Mouse (Mus musculus) forebrain, embryonic 16.5 days (tissue): ENCODE measurements at regions not wholly inside any gene's neighbourhood (a gene's known extent, or its start where the extent isn't known, plus 50 kb on each side); places are given as distances from the start of the nearest gene placed in this dataset.

ENCODE experiments used
- ATAC-seq: fragments of 200-750 bp; cut with Nextera tagmentation; 2 replicates; pipeline ENCODE4 v1.8.0; 2017; ENCODE audit warnings: mild to moderate bottlenecking, moderate library complexity
- H3K27ac ChIP-seq: fragments of 300-500 bp; sonication (generic); 2 replicates; pipeline ENCODE4 v1.5.1; 2014; ENCODE audit warnings: low read length, control low read depth
- H3K27me3 ChIP-seq: fragments of 300-500 bp; sonication (generic); replicated peaks from 2 replicates; pipeline ENCODE4 v1.6.1; 2014; ENCODE audit warnings: low read length; ENCODE audit not compliant: control insufficient read depth, insufficient read depth
- H3K36me3 ChIP-seq: fragments of 300-500 bp; sonication (generic); 2 replicates; pipeline ENCODE4 v1.6.1; 2014; ENCODE audit not compliant: control insufficient read depth, insufficient read depth
- H3K4me1 ChIP-seq: fragments of 300-500 bp; sonication (generic); replicated peaks from 2 replicates; pipeline ENCODE4 v1.6.1; 2014; ENCODE audit warnings: low read length; ENCODE audit not compliant: control insufficient read depth, insufficient read depth
- H3K4me2 ChIP-seq: fragments of 300-500 bp; sonication (generic); 2 replicates; pipeline ENCODE4 v1.6.1; 2014; ENCODE audit warnings: mild to moderate bottlenecking, low read length, control low read depth
- H3K4me3 ChIP-seq: fragments of 300-500 bp; sonication (generic); replicated peaks from 2 replicates; pipeline ENCODE4 v1.5.1; 2014; ENCODE audit warnings: mild to moderate bottlenecking, low read length, control low read depth
- H3K9ac ChIP-seq: fragments of 300-500 bp; sonication (generic); replicated peaks from 2 replicates; pipeline ENCODE4 v1.6.1; 2014; ENCODE audit warnings: low read depth, low read length, control low read depth
- H3K9me3 ChIP-seq: fragments of 300-500 bp; sonication (generic); 2 replicates; pipeline ENCODE4 v1.6.1; 2016; ENCODE audit warnings: low read length; ENCODE audit not compliant: control insufficient read depth
- WGBS: fragments of 180-500 bp; shearing (Covaris S2); extraction: QIAGEN DNeasy Blood & Tissue Kit; methylation state at CpG from one replicate; pipeline ENCODE4 v1.1.7; 2014; 5-methylcytosine and 5-hydroxymethylcytosine counted together

GRCm38 (mm10) chr4:101356954-101357891 is 61.9 kb upstream of the Ak4 start:
- Histone ChIP-seq H3K4me2 (peak overlapping the region; percentile 64), H3K9ac (peak overlapping the region; percentile 75), H3K27me3 (no peaks in the 10 kb centered on the region), H3K9me3 (no peaks in the 10 kb centered on the region), H3K27ac (peak overlapping the region; percentile 98), H3K4me1 (peaks cover 33% of the 10 kb centered on the region), H3K36me3 (no peaks in the 10 kb centered on the region), H3K4me3 (peak overlapping the region; percentile 95)
- peak; percentile 9 for ATAC-seq
- WGBS, result 9% methylated on average over 31 of the region's 31 CpGs

GRCm38 (mm10) chr4:101356093-101356953 is 62.8 kb upstream of the Ak4 start:
- Histone ChIP-seq H3K9me3 (no peaks in the 10 kb centered on the region), H3K27ac (peak overlapping the region; percentile 98), H3K4me1 (peaks cover 33% of the 10 kb centered on the region), H3K4me3 (peak overlapping the region; percentile 95), H3K27me3 (no peaks in the 10 kb centered on the region), H3K36me3 (no peaks in the 10 kb centered on the region), H3K4me2 (peak overlapping the region; percentile 64), H3K9ac (peak overlapping the region; percentile 93)
- WGBS, result under 1% methylated on average over 102 of the region's 107 CpGs
- ATAC-seq, result peak; percentile 87

- peak overlapping the region; percentile 93 for H3K9ac ChIP-seq
- H3K27me3 ChIP-seq, result no peaks in the 10 kb centered on the region
- peak overlapping the region; percentile 95 for H3K4me3 ChIP-seq
- H3K4me1 ChIP-seq, result peaks cover 33% of the 10 kb centered on the region
- peak overlapping the region; percentile 64 for H3K4me2 ChIP-seq
- H3K36me3 ChIP-seq, result no peaks in the 10 kb centered on the region
- under 1% methylated on average over 31 of the region's 31 CpGs for WGBS
- H3K9me3 ChIP-seq, result no peaks in the 10 kb centered on the region
- no peak for ATAC-seq
- H3K27ac ChIP-seq, result peak overlapping the region; percentile 98
Measured at GRCm38 (mm10) chr4:101355431-101356092, 63.5 kb upstream of the Ak4 start.

GRCm38 (mm10) chr4:101354951-101355350 is 64.1 kb upstream of the Ak4 start:
- peaks cover 33% of the 10 kb centered on the region for H3K4me1 ChIP-seq
- peak overlapping the region; percentile 98; the same call in 1 of the 2 replicates for H3K27ac ChIP-seq
- peak overlapping the region; percentile 93 for H3K9ac ChIP-seq
- H3K27me3 ChIP-seq, result no peaks in the 10 kb centered on the region
- peak overlapping the region; percentile 64 for H3K4me2 ChIP-seq
- H3K4me3 ChIP-seq, result peak overlapping the region; percentile 95
- 6% methylated on average over 7 of the region's 7 CpGs for WGBS
- H3K36me3 ChIP-seq, result 0 out of 2 replicates have a peak, but pooled peaks cover 2% of the 10 kb centered on the region
- H3K9me3 ChIP-seq, result no peaks in the 10 kb centered on the region
- no peak for ATAC-seq

- H3K9ac ChIP-seq, result peak overlapping the region; percentile 93
- ATAC-seq, result no peak
- H3K4me2 ChIP-seq, result peak overlapping the region; percentile 64
- 0 out of 2 replicates have a peak, but pooled peaks cover 2% of the 10 kb centered on the region for H3K36me3 ChIP-seq
- no peak overlapping the region; the same call in 1 of the 2 replicates for H3K27ac ChIP-seq
- H3K9me3 ChIP-seq, result no peaks in the 10 kb centered on the region
- H3K27me3 ChIP-seq, result no peaks in the 10 kb centered on the region
- H3K4me3 ChIP-seq, result peak overlapping the region; percentile 95
- H3K4me1 ChIP-seq, result peaks cover 33% of the 10 kb centered on the region
- WGBS, result 34% methylated on average over 7 of the region's 7 CpGs
Measured at GRCm38 (mm10) chr4:101354086-101354855, 64.8 kb upstream of the Ak4 start.

- Histone ChIP-seq H3K4me3 (no peak overlapping the region), H3K4me2 (no peak overlapping the region), H3K9me3 (no peaks in the 10 kb centered on the region), H3K9ac (no peak overlapping the region), H3K4me1 (peaks cover 24% of the 10 kb centered on the region), H3K27me3 (no peaks in the 10 kb centered on the region), H3K36me3 (0 out of 2 replicates have a peak, but pooled peaks cover 2% of the 10 kb centered on the region), H3K27ac (no peak overlapping the region)
- no peak for ATAC-seq
- WGBS, result 59% methylated on average over 4 of the region's 4 CpGs
Measured at GRCm38 (mm10) chr4:101352178-101352577, 66.9 kb upstream of the Ak4 start.

GRCm38 (mm10) chr4:101351716-101352115 is 67.4 kb upstream of the Ak4 start:
- no peak for ATAC-seq
- Histone ChIP-seq H3K27me3 (no peaks in the 10 kb centered on the region), H3K27ac (no peak overlapping the region), H3K4me1 (peaks cover 23% of the 10 kb centered on the region), H3K9ac (no peak overlapping the region), H3K36me3 (peaks cover 3% of the 10 kb centered on the region), H3K4me3 (no peak overlapping the region), H3K4me2 (no peak overlapping the region), H3K9me3 (no peaks in the 10 kb centered on the region)
- WGBS, result 89% methylated on average over 3 of the region's 3 CpGs

GRCm38 (mm10) chr4:101350656-101351055 is 68.4 kb upstream of the Ak4 start:
- no peak overlapping the region for H3K4me2 ChIP-seq

More at GRCm38 (mm10) chr4:101350656-101351055, 68.4 kb upstream of the Ak4 start:
- WGBS, result 88% methylated on average over 8 of the region's 8 CpGs
- ATAC-seq, result no peak
- no peaks in the 10 kb centered on the region for H3K9me3 ChIP-seq
- no peak overlapping the region for H3K4me3 ChIP-seq
- H3K9ac ChIP-seq, result no peak overlapping the region
- H3K4me1 ChIP-seq, result peaks cover 23% of the 10 kb centered on the region
- H3K36me3 ChIP-seq, result peaks cover 14% of the 10 kb centered on the region
- no peaks in the 10 kb centered on the region for H3K27me3 ChIP-seq
- H3K27ac ChIP-seq, result no peak overlapping the region
